Mouse (Mus musculus): Measurements from ENCODE around the gene Cers2. TPM values are rescaled to one million over a fixed set of nuclear protein-coding genes. Genes with fewer than 3 reads are reported as not detected.

Gene Cers2
- polyA plus RNA-seq, 1 experiment from 2014 or later = 120 TPM

GRCm38 (mm10) chr3:95289419-95289818, 25.2 kb upstream of the Cers2 start:
- no peak for DNase-seq (ENCODE audit: low spot score)

- no peak for DNase-seq (ENCODE audit: low spot score)
Measured at GRCm38 (mm10) chr3:95290156-95290555, 24.4 kb upstream of the Cers2 start.

GRCm38 (mm10) chr3:95291041-95291440, 23.6 kb upstream of the Cers2 start:
- no peak for DNase-seq (ENCODE audit: low spot score)

GRCm38 (mm10) chr3:95292899-95293298, 21.7 kb upstream of the Cers2 start:
- no peak for DNase-seq (ENCODE audit: low spot score)

- DNase-seq (ENCODE audit: low spot score) = no peak
Measured at GRCm38 (mm10) chr3:95293537-95293936, 21.1 kb upstream of the Cers2 start.

GRCm38 (mm10) chr3:95294316-95294715, 20.3 kb upstream of the Cers2 start:
- no peak for DNase-seq (ENCODE audit: low spot score)

- no peak for DNase-seq (ENCODE audit: low spot score)
Measured at GRCm38 (mm10) chr3:95294718-95295117, 19.9 kb upstream of the Cers2 start.

GRCm38 (mm10) chr3:95295321-95296102, 19.1 kb upstream of the Cers2 start:
- no peak for DNase-seq (ENCODE audit: low spot score)

- peak; percentile 53 for DNase-seq (ENCODE audit: low spot score)
Measured at GRCm38 (mm10) chr3:95296103-95296469, 18.5 kb upstream of the Cers2 start.

- no peak for DNase-seq (ENCODE audit: low spot score)
Measured at GRCm38 (mm10) chr3:95298018-95298417, 16.6 kb upstream of the Cers2 start.

- no peak for DNase-seq (ENCODE audit: low spot score)
Measured at GRCm38 (mm10) chr3:95301204-95301796, 13.3 kb upstream of the Cers2 start.

GRCm38 (mm10) chr3:95306244-95306643, 8.3 kb upstream of the Cers2 start:
- DNase-seq (ENCODE audit: low spot score) = no peak

- DNase-seq (ENCODE audit: low spot score) = no peak
Measured at GRCm38 (mm10) chr3:95307100-95307499, 7.5 kb upstream of the Cers2 start, which contains the start of gene Anxa9. Gene Anxa9 (minus strand): TSS chr3:95307176.

- DNase-seq (ENCODE audit: low spot score) = no peak
Measured at GRCm38 (mm10) chr3:95310496-95310895, 4.1 kb upstream of the Cers2 start.

GRCm38 (mm10) chr3:95310968-95311882, 3.4 kb upstream of the Cers2 start:
- DNase-seq (ENCODE audit: low spot score) = peak; percentile 55

GRCm38 (mm10) chr3:95312623-95313022, 2.0 kb upstream of the Cers2 start:
- DNase-seq (ENCODE audit: low spot score) = no peak

GRCm38 (mm10) chr3:95313476-95313875, 1.1 kb upstream of the Cers2 start:
- no peak for DNase-seq (ENCODE audit: low spot score)

- DNase-seq (ENCODE audit: low spot score) = no peak
Measured at GRCm38 (mm10) chr3:95314075-95314474, 516 bp upstream of the Cers2 start.

GRCm38 (mm10) chr3:95315094-95315843, 678 bp downstream of the Cers2 start:
- DNase-seq (ENCODE audit: low spot score) = peak; percentile 88

- no peak for DNase-seq (ENCODE audit: low spot score)
Measured at GRCm38 (mm10) chr3:95315844-95316550, 1.4 kb downstream of the Cers2 start.
